Mouse (Mus musculus) left cerebral cortex, adult 8-10 months (tissue): ENCODE data around the gene Lgals7. TPM values are rescaled to one million over a fixed set of nuclear protein-coding genes. Genes with fewer than 3 reads are reported as not detected.

Source experiments
- total RNA-seq, 4 experiments: library from RNA; stranded (reverse); gene quantifications; 2 replicates each; pipeline ENCODE4 v1.2.4; 2022

The Lgals7 gene
- total RNA-seq, 4 experiments from 2014 or later: not detected

Other genes with a start within 250 kb of the Lgals7 start
- 1 to 10 TPM; 1.5 to 2.8 (median 2.1) TPM for gene Acp7, start 232.5 kb upstream of the Lgals7 start, total RNA-seq
- 10 to 100 TPM; 18.3 to 20.9 (median 20.4) TPM for gene Fbxo27, start 171.0 kb upstream of the Lgals7 start, total RNA-seq
- 1 to 10 TPM; 1.8 to 4.3 (median 2.8) TPM for gene Fbxo17, start 147.0 kb upstream of the Lgals7 start, total RNA-seq
- 10 to 100 TPM; 54.2 to 65.8 (median 60.4) TPM for gene Mrps12, start 122.0 kb upstream of the Lgals7 start, total RNA-seq
- gene Sars2, start 121.9 kb upstream of the Lgals7 start, total RNA-seq: 10 to 100 TPM; 11.5 to 15.7 (median 13.9) TPM
- 1 to 10 TPM; 1.7 to 2.8 (median 2.4) TPM for gene Ccer2, start 107.7 kb upstream of the Lgals7 start, total RNA-seq
- 100 to 1,000 TPM; 132 to 145 (median 141) TPM for gene Sirt2, start 97.1 kb upstream of the Lgals7 start, total RNA-seq
- gene Nfkbib, start 96.3 kb upstream of the Lgals7 start, total RNA-seq: 10 to 100 TPM; 32.2 to 34.7 (median 33.3) TPM
- 1 to 10 TPM; 2.0 to 4.9 (median 4.1) TPM for gene Rinl, start 74.9 kb upstream of the Lgals7 start, total RNA-seq
- 100 to 1,000 TPM; 433 to 466 (median 453) TPM for gene Hnrnpl, start 55.3 kb upstream of the Lgals7 start, total RNA-seq
- gene Ech1, start 38.6 kb upstream of the Lgals7 start, total RNA-seq: 10 to 100 TPM; 57.9 to 68.0 (median 62.2) TPM
- 1 to 10 TPM; 1.4 to 3.4 (median 3.0) TPM for gene Lgals4, start 30.0 kb upstream of the Lgals7 start, total RNA-seq
- 1 to 10 TPM in 3 of 4 experiments, under 1 TPM in 1; 0.41 to 2.3 (median 1.3) TPM for gene Capn12, start 17.6 kb downstream of the Lgals7 start, total RNA-seq
- 100 to 1,000 TPM; 161 to 178 (median 177) TPM for gene Actn4, start 98.5 kb downstream of the Lgals7 start, total RNA-seq
- gene Eif3k, start 118.0 kb downstream of the Lgals7 start, total RNA-seq: 100 to 1,000 TPM; 197 to 208 (median 204) TPM
- 1 to 10 TPM in 3 of 4 experiments, under 1 TPM in 1; 0.99 to 3.7 (median 2.1) TPM for gene Map4k1, start 118.2 kb downstream of the Lgals7 start, total RNA-seq